Mouse (Mus musculus) CH12.LX (cell line): ENCODE results near the gene Sim2. TPM values are rescaled to one million over a fixed set of nuclear protein-coding genes. Genes with fewer than 3 reads are reported as not detected.

ENCODE experiments used
- DNase-seq: peaks from one replicate; pipeline ENCODE4 v3.0.0-alpha.2; 2013; ENCODE audit errors: extremely low read depth
- H3K27ac ChIP-seq: 2 replicates; pipeline ENCODE4 v1.5.1; 2012; ENCODE audit warnings: low read depth, mild to moderate bottlenecking, control low read depth, moderate library complexity; ENCODE audit not compliant: insufficient read depth
- H3K27me3 ChIP-seq: replicated peaks from 2 replicates; pipeline ENCODE3; 2012; ENCODE audit warnings: inconsistent platforms
- H3K36me3 ChIP-seq, 2 experiments: replicated peaks in 1 of 2; 2 replicates each; pipeline versions ENCODE3 to v1.6.1; 2012; ENCODE audit warnings: inconsistent platforms in 1 of 2, low read length in 1 of 2, mild to moderate bottlenecking in 1 of 2, mixed read lengths in 1 of 2, moderate library complexity in 1 of 2; ENCODE audit not compliant: control insufficient read depth in 1 of 2, insufficient read depth in 1 of 2
- H3K4me1 ChIP-seq, 2 experiments: 2 replicates each; pipeline ENCODE4 v1.6.1; 2012; ENCODE audit warnings: inconsistent platforms in 1 of 2, moderate library complexity in 1 of 2; ENCODE audit not compliant: insufficient read depth in 2 of 2, control insufficient read depth in 1 of 2
- H3K4me2 ChIP-seq: 2 replicates; pipeline ENCODE4 v1.6.1; 2012; ENCODE audit warnings: low read depth, mild to moderate bottlenecking, control low read depth; ENCODE audit not compliant: poor library complexity, insufficient read depth, severe bottlenecking
- H3K4me3 ChIP-seq, 3 experiments: fragments of 150-350 bp in 1 of 3; sonication (generic) in 1 of 3; replicated peaks in 1 of 3; 2 replicates each; pipeline versions ENCODE3 to v1.5.1; 2011 to 2012; ENCODE audit warnings: low read depth in 2 of 3, low read length in 2 of 3, mild to moderate bottlenecking in 2 of 3, moderate library complexity in 2 of 3, control low read depth in 1 of 3, improper control_type of control experiment in 1 of 3, inconsistent platforms in 1 of 3, mixed read lengths in 1 of 3; ENCODE audit not compliant: poor library complexity in 1 of 3
- H3K79me2 ChIP-seq: replicated peaks from 2 replicates; pipeline ENCODE4 v1.6.1; 2012; ENCODE audit warnings: mild to moderate bottlenecking, moderate library complexity; ENCODE audit not compliant: control insufficient read depth, poor library complexity, insufficient read depth, severe bottlenecking; ENCODE audit errors: extremely low read depth
- H3K9ac ChIP-seq: 2 replicates; pipeline ENCODE4 v1.6.1; 2012; ENCODE audit warnings: low read depth, mild to moderate bottlenecking, control low read depth, moderate library complexity; ENCODE audit not compliant: insufficient read depth
- H3K9me3 ChIP-seq: replicated peaks from 2 replicates; pipeline ENCODE3; 2012; ENCODE audit warnings: low read length, inconsistent platforms, mixed read lengths
- BHLHE40 ChIP-seq: IDR thresholded peaks from 2 replicates; pipeline ENCODE4 v1.6.1; 2011; ENCODE audit warnings: mild to moderate bottlenecking, low read depth, low read length, improper control_type of control experiment
- EP300 ChIP-seq: IDR thresholded peaks from 2 replicates; pipeline ENCODE4 v1.6.1; 2011; ENCODE audit warnings: low read length, improper control_type of control experiment
- ETS1 ChIP-seq: conservative IDR thresholded peaks from 2 replicates; pipeline ENCODE4 v1.6.1; 2012; ENCODE audit warnings: low read depth, mild to moderate bottlenecking, inconsistent platforms, low read length, improper control_type of control experiment, moderate library complexity
- GABPA ChIP-seq: IDR thresholded peaks from 2 replicates; pipeline ENCODE4 v1.6.1; 2012; ENCODE audit warnings: low read depth, low read length, improper control_type of control experiment, inconsistent platforms; ENCODE audit not compliant: insufficient replicate concordance
- HCFC1 ChIP-seq: IDR thresholded peaks from 2 replicates; pipeline ENCODE4 v1.6.1; 2012; ENCODE audit warnings: low read depth, mild to moderate bottlenecking, inconsistent platforms, low read length, improper control_type of control experiment
- IRF4 ChIP-seq: IDR thresholded peaks from 2 replicates; pipeline ENCODE4 v1.6.1; 2014; ENCODE audit warnings: low read depth, mild to moderate bottlenecking, inconsistent platforms, low read length, improper control_type of control experiment
- JUN ChIP-seq: IDR thresholded peaks from 2 replicates; pipeline ENCODE4 v1.6.1; 2011; ENCODE audit warnings: low read depth, mild to moderate bottlenecking, low read length, improper control_type of control experiment, moderate library complexity; ENCODE audit not compliant: insufficient read depth
- JUND ChIP-seq: conservative IDR thresholded peaks from 2 replicates; pipeline ENCODE4 v1.6.1; 2011; ENCODE audit warnings: low read depth, low read length, improper control_type of control experiment
- MEF2A ChIP-seq: IDR thresholded peaks from 2 replicates; pipeline ENCODE4 v1.6.1; 2014; ENCODE audit warnings: low read depth, mild to moderate bottlenecking, inconsistent platforms, low read length, improper control_type of control experiment, borderline replicate concordance
- MYC ChIP-seq: IDR thresholded peaks from 2 replicates; pipeline ENCODE4 v1.6.1; 2011; ENCODE audit warnings: low read depth, mild to moderate bottlenecking, improper control_type of control experiment, low read length
- NELFE ChIP-seq: IDR thresholded peaks from 2 replicates; pipeline ENCODE4 v1.6.1; 2011; ENCODE audit warnings: low read depth, low read length, improper control_type of control experiment
- PAX5 ChIP-seq: IDR thresholded peaks from 2 replicates; pipeline ENCODE4 v1.6.1; 2012; ENCODE audit warnings: low read length, inconsistent platforms, mixed read lengths
- SMC3 ChIP-seq: IDR thresholded peaks from 2 replicates; pipeline ENCODE4 v1.6.1; 2011; ENCODE audit warnings: low read depth, low read length, improper control_type of control experiment
- ZMIZ1 ChIP-seq: IDR thresholded peaks from 2 replicates; pipeline ENCODE4 v1.6.1; 2012; ENCODE audit warnings: low read depth, mild to moderate bottlenecking, inconsistent platforms, low read length, improper control_type of control experiment
- ZNF384 ChIP-seq: IDR thresholded peaks from 2 replicates; pipeline ENCODE4 v1.6.1; 2012; ENCODE audit warnings: low read depth, low read length, improper control_type of control experiment, inconsistent platforms
- dilution Hi-C: fragments of 300-500 bp; cut with MboI; formaldehyde crosslinking; loops from 2 replicates; pipeline ENCODE4 v1.14.3; 2020; ENCODE audit warnings: low sequenced_read_pairs; ENCODE audit not compliant: extremely low pct_unique_long_range_greater_than_20kb, extremely low pct_ligation_motif_present
- in situ Hi-C: fragments of 300-500 bp; cut with MboI; formaldehyde crosslinking; loops from 3 replicates; pipeline ENCODE4 v1.14.3; 2019; ENCODE audit warnings: low sequenced_read_pairs, low pct_ligation_motif_present, low pct_unique_long_range_greater_than_20kb, mixed read lengths
- polyA plus RNA-seq: library from polyadenylated mRNA; unstranded; fragments of >175 nt; gene quantifications from 2 replicates; pipeline ENCODE4 v1.2.1, GENCODE M21; 2012; ENCODE audit warnings: low read depth; ENCODE audit not compliant: insufficient read length
- total RNA-seq, 2 experiments: library from RNA; depleted of rRNA; stranded (reverse); fragments of 300-350 nt in 1 of 2; fragments of >200 nt in 1 of 2; gene quantifications; 2 replicates each; pipeline ENCODE4 v1.2.3; 2012 to 2014

Sim2 gene
- total and polyA plus RNA-seq, 3 experiments, result not detected

- no peak for DNase-seq
Observed at GRCm38 (mm10) chr16:94040485-94040884, 44.2 kb upstream of the Sim2 start.

DNA sequence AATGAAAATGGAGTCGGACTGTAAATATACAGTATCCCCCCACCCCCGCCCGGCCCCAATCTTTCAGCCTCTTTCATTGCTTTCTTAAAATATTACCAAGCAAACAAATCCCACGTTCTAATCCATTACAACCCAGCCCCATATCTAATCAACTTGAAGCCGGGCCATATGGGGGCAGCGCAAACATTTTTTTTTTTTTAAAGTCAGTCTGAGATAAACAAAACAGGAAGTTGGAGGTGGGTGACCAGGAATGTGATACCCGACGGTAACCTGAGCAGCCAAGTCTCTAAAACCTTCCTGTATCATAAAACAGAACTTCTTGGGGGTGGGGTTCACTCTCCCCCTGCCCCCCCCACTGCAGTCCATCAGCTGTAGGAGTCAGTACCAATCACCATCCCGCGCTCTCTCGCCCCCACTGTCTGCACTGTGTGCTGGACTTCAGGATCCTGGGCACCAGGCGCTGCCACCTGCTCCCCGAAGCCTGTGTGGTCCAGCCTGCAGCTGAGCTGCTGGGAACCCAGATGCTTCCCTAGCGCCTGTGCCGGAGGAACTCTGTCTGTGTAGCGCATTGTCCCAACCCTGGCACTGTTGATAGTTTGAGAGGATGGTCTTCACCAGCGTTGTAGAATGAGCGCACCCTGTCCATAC is 43.5 kb upstream of the Sim2 start:
- dilution Hi-C loops (no loop called here), in situ Hi-C loops (no loop called here)
- H3K4me2 ChIP-seq, result no peak overlapping the region
- H3K27ac ChIP-seq, result no peak overlapping the region
- no peak for TF ChIP-seq EP300
- TF ChIP-seq ZNF384, result 0 out of 2 replicates have a peak, but pooled peaks have one; percentile 38
- peaks cover 12 to 28% of the 10 kb centered on the region in 2 experiments for H3K4me1 ChIP-seq
- H3K79me2 ChIP-seq, result no peaks in the 10 kb centered on the region
- no peaks in the 10 kb centered on the region for H3K9me3 ChIP-seq
- H3K27me3 ChIP-seq, result no peaks in the 10 kb centered on the region
- no peak for DNase-seq
- no peak overlapping the region for H3K4me3 ChIP-seq
- peaks cover 0 to 2% of the 10 kb centered on the region in 2 experiments for H3K36me3 ChIP-seq
- no peak overlapping the region for H3K9ac ChIP-seq

More at GRCm38 (mm10) chr16:94040485-94040884, 44.2 kb upstream of the Sim2 start:
- no peaks in the 10 kb centered on the region for H3K79me2 ChIP-seq
- H3K27ac ChIP-seq, result no peak overlapping the region
- dilution Hi-C loops (no loop called here), in situ Hi-C loops (no loop called here)
- H3K4me1 ChIP-seq, result peaks cover 12 to 22% of the 10 kb centered on the region in 2 experiments
- H3K9ac ChIP-seq, result no peak overlapping the region
- H3K36me3 ChIP-seq, result peaks cover 0 to 2% of the 10 kb centered on the region in 2 experiments
- TF ChIP-seq HCFC1 (no peak), ZMIZ1 (no peak), JUND (no peak), PAX5 (no peak), MEF2A (no peak), SMC3 (no peak), BHLHE40 (no peak), ETS1 (no peak), IRF4 (no peak), JUN (no peak), GABPA (no peak), MYC (no peak), NELFE (no peak)
- H3K27me3 ChIP-seq, result no peaks in the 10 kb centered on the region
- H3K4me3 ChIP-seq, result no peak overlapping the region
- no peak overlapping the region for H3K4me2 ChIP-seq
- no peaks in the 10 kb centered on the region for H3K9me3 ChIP-seq
